Mouse (Mus musculus) T-helper 1 cell (primary cell): ENCODE results near the gene Tnr.

Source experiments
- in situ Hi-C: fragments of 300-600 bp; cut with MboI, MseI; formaldehyde crosslinking; loops from one replicate; pipeline ENCODE4 v1.15.1; 2025; ENCODE audit warnings: high pct_unique_total_duplicates

The Tnr gene

GRCm38 (mm10) chr1:159783842-159784241 is 260.3 kb downstream of the Tnr start:
- in situ Hi-C loops, result loop anchor here (5.0 kb wide), 1 partner anchor 387 kb away; no protein-coding TSS in a partner anchor

- in situ Hi-C loops, result no loop called here
These were observed 264.7 kb downstream of the Tnr start for GRCm38 (mm10) chr1:159788312-159788711.

GRCm38 (mm10) chr1:159792546-159792945 is 269.0 kb downstream of the Tnr start:
- in situ Hi-C loops, result no loop called here

- in situ Hi-C loops, result no loop called here
These were observed 272.5 kb downstream of the Tnr start for GRCm38 (mm10) chr1:159796021-159796420.

GRCm38 (mm10) chr1:159800366-159800765 is 276.8 kb downstream of the Tnr start:
- in situ Hi-C loops, result loop anchor here (10.0 kb wide), 1 partner anchor 564 kb away; no protein-coding TSS in a partner anchor

- in situ Hi-C loops, result loop anchor here (10.0 kb wide), 1 partner anchor 563 kb away; no protein-coding TSS in a partner anchor
These were observed 278.2 kb downstream of the Tnr start for GRCm38 (mm10) chr1:159801753-159802152.

- in situ Hi-C loops, result loop anchor here (10.0 kb wide), 1 partner anchor 561 kb away; no protein-coding TSS in a partner anchor
These were observed 280.1 kb downstream of the Tnr start for GRCm38 (mm10) chr1:159803711-159804110.

GRCm38 (mm10) chr1:159809493-159809892 is 285.9 kb downstream of the Tnr start:
- in situ Hi-C loops, result loop anchor here (10.0 kb wide), 1 partner anchor 555 kb away; no protein-coding TSS in a partner anchor

GRCm38 (mm10) chr1:159811805-159812204 is 288.2 kb downstream of the Tnr start:
- in situ Hi-C loops, result no loop called here

GRCm38 (mm10) chr1:159812820-159813411 is 289.3 kb downstream of the Tnr start:
- in situ Hi-C loops, result no loop called here

GRCm38 (mm10) chr1:159814348-159814747 is 290.8 kb downstream of the Tnr start:
- in situ Hi-C loops, result no loop called here

- in situ Hi-C loops, result no loop called here
These were observed 293.2 kb downstream of the Tnr start for GRCm38 (mm10) chr1:159816614-159817371.

- in situ Hi-C loops, result no loop called here
These were observed 295.9 kb downstream of the Tnr start for GRCm38 (mm10) chr1:159819511-159819910.

GRCm38 (mm10) chr1:159822416-159822815 is 298.8 kb downstream of the Tnr start:
- in situ Hi-C loops, result no loop called here

- in situ Hi-C loops, result no loop called here
These were observed 305.0 kb downstream of the Tnr start for GRCm38 (mm10) chr1:159828531-159828930.

- in situ Hi-C loops, result no loop called here
These were observed 309.6 kb downstream of the Tnr start for GRCm38 (mm10) chr1:159833165-159833564.

- in situ Hi-C loops, result no loop called here
These were observed 310.2 kb downstream of the Tnr start for GRCm38 (mm10) chr1:159833646-159834338.

GRCm38 (mm10) chr1:159835126-159835525 is 311.6 kb downstream of the Tnr start:
- in situ Hi-C loops, result no loop called here

- in situ Hi-C loops, result no loop called here
These were observed 316.8 kb downstream of the Tnr start for GRCm38 (mm10) chr1:159840337-159840736.

- in situ Hi-C loops, result no loop called here
These were observed 319.3 kb downstream of the Tnr start for GRCm38 (mm10) chr1:159842876-159843275.

GRCm38 (mm10) chr1:159852088-159852487 is 328.5 kb downstream of the Tnr start:
- in situ Hi-C loops, result loop anchor here (5.0 kb wide), 1 partner anchor 85 kb away; no protein-coding TSS in a partner anchor

- in situ Hi-C loops, result loop anchor here (5.0 kb wide), 1 partner anchor 83 kb away; no protein-coding TSS in a partner anchor
These were observed 330.7 kb downstream of the Tnr start for GRCm38 (mm10) chr1:159854261-159854660.
